Mouse (Mus musculus) gastrocnemius, postnatal 10 days (tissue): Measurements from ENCODE around the gene Galnt7. TPM values are rescaled to one million over a fixed set of nuclear protein-coding genes. Genes with fewer than 3 reads are reported as not detected.

Source experiments
- DNase-seq: peaks from one replicate; pipeline ENCODE4 v3.0.0; 2021; ENCODE audit warnings: mixed read lengths
- total RNA-seq, 2 experiments: library from RNA; stranded (reverse); gene quantifications; 2 replicates each; pipeline ENCODE4 v1.2.3; 2021

The Galnt7 gene
- total RNA-seq, 2 experiments from 2014 or later: 5.4 to 9.6 TPM

DNA sequence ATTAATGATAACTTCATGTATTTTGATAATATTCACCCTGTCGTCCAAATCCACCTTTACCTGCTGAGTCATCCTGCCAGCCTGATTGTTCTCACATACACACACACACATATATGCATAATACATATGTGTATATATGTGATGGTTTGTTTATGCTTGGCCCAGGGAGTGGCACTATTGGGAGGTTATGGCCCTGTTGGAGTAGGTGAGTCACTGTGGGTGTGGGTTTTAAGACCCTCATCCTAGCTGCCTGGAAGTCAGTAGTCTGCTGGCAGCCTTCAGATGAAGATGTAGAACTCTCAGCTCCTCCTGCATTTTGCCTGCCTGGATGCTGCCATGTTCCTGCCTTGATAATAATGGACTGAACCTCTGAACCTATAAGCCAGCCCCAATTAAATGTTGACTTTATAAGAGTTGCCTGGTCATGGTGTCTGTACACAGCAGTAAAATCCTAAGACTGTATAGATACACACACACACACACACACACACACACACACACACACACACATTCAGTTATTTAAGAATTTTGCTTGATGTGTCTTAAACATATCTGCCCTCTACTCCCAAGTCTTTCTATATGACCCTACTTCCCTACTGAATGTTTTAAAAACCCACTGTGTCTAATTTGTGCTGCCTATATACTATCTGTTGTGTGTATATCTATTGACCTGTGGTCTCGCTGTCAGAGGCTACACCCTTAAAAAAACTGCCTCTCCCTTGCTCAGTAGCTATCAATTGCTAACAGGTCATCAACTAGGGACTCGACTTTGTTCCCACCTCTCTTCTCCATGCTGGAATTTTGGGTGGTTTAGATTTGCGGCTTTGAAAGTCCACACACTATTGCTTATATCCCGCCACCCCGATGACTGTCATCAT lies 23.8 kb downstream of the Galnt7 start:
- no peak for DNase-seq

DNA sequence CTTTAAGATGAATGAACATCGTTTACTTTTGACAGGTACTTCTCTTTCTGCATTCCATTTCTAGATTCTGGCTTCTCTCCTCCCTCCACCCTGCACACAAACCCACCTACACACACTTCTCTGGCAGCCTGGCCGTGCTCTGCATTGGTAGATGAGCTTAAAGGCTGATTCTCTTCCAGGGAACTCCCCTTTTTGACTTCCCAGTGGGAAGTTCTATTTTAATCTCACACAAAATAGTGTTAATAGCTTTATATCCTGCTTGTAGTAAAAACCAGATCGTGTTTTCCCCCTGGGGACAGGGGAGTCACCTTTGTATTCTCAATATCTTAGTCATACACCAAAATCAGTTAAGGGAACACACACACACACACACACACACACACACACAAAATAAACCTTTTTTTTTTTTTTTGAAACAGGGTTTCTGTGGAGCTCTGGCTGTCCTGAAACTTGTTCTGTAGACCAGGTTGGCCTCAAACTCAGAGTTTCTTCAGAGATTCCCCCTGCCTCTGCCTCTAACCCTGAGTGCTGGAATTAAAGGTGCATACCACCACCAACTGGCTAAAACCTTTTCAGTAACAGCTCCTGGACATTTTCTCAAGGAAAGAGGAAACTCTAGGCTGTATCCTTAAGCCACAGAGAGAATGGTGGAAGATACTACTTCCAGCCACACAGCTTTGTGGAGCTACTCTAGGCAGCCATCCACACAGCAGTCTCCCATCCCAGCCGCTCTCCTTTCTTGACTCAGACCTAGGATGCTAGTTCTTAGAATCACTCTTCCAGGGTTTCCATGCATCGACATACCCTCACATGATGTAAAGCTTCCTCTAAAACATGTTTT lies 24.7 kb downstream of the Galnt7 start:
- no peak for DNase-seq

DNA sequence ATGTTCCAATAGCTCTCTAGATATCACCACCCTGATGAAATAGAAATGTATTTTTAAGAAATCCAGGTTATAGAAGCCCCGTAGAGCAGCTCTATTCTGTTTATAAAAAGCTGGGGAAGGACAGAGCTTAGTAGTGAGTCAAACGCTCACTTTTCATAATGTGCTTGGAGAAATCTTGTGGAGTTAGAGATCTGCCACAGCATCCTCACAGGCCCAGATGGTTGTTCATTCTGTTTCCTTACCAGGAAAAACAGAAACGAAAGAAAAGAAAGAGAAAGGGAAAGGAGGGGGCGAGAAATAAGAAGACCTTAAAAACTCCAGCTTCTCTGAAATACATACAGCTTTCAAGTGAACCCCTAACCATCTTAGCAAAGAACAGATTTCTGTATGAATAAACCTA lies 28.9 kb downstream of the Galnt7 start:
- DNase-seq: no peak

DNA sequence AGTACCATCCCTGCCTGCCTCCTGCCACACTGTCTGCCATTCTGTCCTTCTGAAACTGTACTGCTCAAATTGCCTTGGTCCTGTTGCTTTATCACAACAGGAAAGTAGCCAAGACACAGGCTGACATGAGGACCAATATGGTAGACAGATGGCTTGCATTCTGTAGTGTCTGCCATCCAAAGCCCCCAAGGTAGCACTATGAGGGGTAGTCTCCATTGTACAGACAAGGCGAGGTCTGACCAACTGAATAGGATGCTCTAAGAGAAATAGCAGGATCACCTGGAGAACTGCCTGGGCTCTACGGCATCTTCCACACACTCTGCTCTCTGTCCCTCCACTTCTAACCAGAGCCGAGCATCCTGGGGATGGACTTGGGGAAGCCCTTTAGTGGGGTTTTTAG lies 29.8 kb downstream of the Galnt7 start:
- DNase-seq: no peak

DNA sequence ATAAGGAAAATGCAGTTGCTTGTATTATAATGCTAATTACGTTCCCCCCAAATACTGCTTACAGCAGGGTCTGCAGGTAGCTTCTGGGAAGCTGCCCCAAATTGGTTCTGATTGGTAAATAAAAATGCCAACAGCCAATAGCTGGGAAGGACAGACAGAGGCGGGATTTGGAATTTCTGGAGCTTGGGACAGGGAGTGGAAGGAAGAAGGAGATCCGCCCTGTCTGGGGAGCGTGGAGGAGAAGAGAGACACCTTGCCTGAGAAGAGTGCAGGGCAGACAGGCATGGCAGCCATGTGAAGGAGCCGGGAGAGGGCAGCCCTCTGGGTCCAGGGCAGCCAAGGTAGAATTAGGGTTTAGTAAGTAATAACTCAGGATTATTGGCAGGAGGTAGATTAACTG lies 35.9 kb downstream of the Galnt7 start:
- no peak for DNase-seq

DNA sequence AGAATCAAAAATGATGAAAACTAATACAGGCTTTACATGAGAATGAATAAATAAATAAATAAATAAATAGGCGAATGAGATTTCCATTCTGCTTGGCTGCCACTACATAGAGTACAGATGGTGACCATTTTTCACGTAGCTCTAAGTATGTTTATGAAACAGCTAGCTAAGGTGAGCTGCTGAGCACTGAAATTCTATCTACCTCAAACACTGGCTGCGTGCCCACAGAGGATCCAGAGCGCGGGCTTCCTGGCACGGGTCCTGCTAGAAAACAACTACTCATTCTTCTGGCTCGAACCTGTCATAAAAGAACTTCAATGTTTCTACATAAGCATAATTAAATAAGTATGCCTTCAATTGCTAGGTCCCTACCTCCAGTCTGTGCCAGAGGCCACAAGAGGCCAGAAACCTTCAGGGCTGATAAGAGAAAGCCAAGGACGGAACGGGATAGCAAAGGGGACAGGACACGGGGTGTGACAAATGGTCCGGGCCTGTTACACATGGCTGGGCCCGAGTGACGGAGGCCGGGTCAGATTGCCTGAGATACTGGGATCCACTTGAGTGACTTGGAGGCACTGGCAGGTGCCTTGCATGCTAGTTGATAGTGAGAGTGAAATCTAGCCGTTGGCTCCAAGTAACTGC lies 37.7 kb downstream of the Galnt7 start:
- peak; percentile 28 for DNase-seq

DNA sequence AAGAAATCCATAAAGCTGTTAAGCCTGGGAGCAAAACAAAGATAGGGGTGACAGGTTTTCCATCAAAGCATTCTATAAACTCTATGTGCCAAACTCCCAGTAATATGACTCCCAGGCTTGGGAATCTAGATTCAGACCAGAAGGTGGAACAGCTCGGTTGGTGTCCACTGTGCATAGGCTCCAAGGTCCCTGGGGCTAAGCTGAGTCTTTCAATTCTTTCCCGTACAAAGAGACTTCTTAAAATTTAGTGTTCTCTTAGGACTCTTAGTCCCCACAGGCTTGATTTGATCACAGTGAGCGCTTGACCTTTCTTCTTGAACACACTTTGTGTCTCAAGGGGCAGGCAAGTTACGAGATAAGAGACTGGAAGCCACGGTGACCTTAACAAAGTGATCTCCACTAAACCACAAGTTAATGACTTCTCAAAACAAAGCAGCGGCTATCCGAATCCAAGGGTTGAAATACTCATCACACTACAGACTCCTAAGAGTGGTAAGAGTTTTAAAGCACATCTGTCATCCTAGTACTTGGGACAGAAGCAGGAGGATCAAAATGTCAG lies 41.3 kb downstream of the Galnt7 start:
- no peak for DNase-seq

DNA sequence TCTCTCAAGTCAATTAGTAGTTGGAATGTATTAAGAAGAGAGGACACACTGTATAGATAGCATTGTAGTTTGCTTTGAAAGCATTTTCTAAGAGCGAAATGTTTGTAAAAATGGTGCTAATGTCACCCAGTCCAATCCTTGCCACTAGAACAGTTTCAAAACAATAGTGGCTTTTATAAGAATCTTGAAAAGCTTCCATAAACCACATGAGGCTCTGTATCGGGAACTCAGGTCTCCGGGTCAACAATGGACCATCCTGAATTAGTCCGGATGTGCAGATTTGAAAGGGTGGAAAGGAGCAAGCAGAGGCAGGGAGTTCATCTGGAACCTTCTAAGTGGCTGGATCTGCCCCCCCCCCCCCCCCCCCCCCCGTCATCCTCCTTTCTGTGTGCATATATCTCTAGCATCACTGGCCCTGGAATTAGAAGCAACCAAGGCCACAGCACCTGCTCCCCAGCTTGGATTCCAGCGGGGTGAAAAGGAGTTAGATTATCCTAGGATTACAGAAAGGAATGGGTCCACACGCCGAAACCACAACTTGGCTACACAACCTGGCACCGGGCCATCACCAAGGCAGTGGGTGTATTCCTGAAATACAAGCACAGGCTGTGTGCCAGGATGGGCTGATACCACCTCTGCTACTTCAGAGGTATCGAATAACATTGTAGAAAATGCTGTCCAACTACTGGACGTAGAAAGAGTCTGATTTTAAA lies 42.0 kb downstream of the Galnt7 start:
- peak; percentile 67 for DNase-seq

DNA sequence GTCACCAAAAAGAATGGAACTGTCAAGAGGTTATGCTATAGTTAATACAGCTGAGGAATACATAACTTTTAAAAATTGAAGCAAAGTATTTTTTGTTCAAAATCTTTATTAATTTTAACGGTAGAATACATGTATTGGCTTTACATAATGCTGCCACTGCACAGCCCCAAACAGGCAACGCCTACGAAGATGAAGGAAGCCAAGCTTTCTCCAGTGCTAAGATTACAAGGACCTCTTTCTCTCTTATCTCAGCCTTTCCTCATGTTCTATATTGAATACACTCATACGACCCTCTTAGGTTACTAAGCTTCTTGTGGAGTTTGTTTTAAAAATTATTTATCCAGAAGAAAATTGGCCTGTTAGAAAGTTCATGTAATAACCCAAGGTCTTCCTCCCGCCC lies 50.3 kb downstream of the Galnt7 start:
- no peak for DNase-seq

DNA sequence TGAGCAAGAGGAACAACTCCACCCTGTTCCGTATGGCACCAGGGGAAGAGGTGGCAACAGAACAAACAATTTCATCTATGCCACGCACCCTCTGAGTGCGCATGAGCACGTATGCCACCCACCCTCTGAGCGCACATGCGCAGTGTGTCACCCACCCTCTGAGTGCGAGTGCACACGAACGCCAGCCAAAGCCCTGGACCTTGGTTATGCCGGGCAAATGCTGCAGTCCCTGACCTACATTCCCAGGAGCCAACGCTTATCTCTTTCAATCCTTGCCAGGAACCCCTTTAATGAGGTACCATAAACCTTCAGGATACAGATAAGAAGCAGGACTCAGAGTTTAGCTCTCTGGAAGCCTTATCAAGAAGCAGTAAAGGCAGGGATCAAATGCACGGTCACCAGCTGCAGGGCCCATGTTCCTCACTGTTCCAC lies 50.8 kb downstream of the Galnt7 start:
- no peak for DNase-seq

DNA sequence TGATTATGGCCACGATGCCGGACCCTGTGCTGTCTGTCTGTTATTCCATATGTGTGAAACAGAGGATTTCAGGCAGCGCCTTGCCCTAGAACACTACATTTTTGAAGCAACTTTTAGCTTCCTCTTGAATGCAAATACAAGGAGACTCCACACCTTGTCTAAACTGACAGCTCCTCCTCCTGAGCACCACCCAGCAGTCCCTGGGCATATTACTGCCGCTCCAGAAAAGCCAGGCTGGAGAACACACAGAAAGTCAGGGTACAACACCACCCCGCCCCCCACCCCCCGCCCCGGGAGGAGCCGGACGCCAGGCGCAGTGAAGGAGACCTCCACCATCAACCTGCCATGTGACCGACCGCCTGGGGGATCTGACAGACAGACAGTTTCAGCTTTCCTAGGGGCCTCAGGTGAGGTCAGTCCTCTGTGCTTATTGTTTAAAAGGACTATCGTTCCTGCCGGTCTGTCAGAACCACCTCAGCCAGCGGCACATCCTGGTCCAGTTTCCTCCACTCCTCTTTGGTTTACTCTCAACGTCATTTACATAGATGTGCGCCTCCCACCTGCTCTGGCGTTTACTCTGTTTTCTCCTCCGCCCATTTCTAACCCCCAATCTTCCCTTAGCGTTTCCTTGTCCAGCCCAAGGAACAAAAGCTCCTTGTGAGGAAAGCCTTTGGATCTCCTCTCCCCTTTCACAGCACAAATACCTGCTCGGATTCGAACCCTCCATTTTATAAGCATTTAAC lies 52.8 kb downstream of the Galnt7 start:
- no peak for DNase-seq

DNA sequence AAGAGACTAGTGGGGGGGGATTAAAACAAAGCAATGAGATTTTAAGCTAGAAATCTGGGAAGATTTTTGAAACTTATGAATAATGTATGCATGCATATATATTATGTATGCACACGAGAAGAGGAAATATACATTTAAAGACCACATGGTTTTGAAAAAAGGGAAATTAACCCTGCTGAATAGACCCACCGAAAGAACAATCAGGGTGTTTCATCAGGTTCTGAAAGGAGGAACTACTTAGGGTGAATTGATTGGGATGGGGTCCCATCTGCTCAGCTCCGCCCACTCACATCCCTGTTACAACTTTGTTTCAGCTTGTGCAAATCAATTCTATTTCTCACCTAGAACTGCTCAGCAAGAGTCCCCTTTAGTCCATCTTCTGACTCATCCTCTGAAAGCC lies 57.0 kb downstream of the Galnt7 start:
- DNase-seq: no peak

DNA sequence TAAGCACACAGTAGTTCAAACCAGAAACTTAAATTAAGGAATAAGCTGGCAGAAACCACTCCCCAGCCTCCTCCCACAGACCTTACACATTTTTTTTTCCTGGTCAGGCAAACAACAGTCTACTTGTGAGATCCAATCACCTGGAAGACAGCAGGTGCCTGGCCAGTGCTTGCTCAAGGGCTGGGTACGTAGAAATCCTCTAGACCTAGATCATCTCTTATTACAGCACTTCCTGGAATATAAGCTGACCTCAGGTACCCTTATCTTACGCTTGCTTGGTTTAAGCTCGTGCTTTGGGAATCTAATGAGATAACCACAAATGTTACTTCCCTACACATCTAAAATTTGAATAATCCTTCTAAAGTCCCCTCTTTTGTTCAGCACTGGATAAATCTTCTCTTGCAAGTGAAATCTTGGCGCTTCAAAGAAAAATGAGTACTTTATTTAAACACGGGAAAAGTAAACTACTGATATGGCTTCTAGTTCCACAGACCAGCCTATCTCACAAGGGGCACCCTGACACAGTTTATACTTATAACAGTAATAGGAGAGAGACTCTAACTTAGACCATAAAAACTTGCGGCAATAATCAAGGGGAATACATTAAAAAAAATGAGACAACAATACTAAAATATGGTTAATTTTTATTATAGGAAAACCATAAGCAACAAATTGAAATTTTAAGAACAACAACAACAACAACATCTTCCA lies 58.5 kb downstream of the Galnt7 start:
- DNase-seq: no peak

DNA sequence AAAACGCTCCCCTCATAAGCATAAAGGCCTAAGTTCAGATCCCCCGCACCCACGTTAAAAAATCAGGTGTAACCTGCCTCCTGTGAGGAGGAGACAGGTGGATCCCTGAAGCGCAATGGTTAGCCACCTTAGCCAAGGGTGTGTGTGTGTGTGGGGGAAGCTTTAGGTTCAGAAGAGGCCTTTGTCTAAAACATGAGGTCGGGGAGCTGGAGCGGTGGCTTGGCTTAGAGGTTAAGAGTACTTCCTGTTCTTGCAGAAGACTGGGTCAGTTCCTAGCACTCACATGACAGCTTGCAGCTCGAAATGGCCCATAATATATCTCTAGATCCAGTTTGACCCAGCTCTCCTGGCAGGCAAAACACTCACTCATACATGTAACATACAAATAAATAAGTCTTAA lies 60.2 kb downstream of the Galnt7 start:
- DNase-seq: no peak

DNA sequence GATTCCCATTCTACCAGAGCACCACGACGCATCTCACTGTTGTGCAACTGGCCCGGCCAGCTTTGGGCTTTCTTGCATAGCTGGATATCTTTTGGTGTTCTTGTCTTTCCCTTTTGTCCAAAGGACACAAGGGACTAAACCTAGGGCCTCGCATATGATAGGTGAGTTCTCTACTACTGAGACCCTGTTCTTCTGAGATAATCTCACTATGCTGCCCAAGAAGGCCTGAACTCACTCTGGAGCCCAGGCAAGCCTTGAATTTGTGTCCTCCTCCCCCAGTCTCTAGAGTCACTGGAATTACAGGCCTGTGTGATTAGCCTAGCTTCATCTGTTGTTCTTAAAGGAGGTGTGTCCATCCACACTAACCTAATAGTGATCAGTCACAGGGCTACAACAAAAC lies 61.2 kb downstream of the Galnt7 start:
- no peak for DNase-seq

DNA sequence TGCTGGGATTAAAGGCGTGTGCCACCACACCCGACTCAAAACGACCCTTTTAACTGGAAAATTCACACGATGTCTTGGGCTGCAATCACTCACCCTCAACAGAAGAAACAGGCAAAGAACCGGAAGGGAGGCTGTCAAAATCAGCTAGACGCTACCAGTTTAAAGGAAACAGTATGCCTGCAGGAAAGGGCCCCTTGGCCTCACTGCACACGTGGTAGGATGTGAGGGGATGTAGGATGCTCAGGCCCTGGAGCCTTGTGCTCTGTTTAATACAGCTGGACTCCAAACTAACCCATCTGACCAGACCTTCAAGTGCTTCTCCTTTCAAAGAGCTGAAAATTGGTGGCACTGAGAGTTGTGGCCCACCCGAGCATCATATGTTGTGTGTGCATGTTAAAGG lies 62.8 kb downstream of the Galnt7 start:
- no peak for DNase-seq

DNA sequence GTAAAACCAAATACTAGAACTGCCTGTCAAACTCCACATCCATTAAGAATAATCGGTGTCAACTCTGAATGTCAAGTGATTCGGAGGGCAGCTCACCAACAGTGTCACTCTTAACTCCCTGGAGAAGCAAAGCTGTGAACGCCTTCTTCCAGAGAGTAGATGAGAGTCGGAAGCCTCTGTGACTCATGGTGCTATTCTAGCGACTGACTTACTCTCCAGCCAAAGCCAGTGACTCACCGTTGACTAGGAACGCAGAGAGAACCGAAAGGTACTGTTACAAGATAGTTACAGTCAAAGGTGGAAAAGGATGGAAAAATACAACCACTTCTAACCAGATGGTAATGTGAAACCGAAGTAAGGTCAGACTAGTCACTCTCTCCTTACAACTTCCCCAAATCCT lies 63.7 kb downstream of the Galnt7 start:
- no peak for DNase-seq

DNA sequence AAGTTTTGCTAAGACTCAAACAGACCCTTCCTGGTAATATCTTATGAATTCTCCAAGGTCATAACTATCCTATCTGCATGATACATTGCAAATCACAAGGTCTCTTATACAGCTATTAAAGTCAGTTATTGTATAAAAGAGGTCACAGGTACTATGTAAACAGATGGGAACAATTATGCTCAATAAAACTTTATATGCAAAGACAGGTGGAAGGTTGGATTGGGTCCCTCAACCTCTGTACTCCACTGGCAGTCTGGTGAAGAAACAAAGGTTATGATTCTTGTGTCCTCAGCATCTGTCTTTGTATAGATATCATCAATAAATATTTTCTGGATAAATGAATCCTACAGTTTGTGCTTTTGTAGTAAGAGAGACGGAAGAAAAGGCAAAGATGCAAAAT lies 64.2 kb downstream of the Galnt7 start:
- no peak for DNase-seq

DNA sequence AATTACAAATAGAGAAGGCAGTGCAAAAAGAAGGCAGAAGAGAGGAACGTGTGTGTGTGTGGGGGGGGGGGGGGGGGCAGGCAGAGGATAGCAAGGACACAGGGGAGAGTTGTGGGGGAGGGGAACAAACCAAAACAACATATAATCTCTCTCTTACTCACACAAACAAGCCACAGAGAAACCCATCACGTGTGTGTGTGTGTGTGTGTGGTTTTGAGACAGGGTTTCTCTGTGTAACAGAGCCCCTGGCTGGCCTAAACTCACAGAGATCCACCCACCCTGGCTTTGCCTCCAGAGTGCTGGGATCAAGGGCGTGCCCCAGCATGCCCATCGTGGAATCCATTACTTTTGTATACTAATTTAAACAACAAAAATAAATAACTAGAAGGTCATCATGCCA lies 66.2 kb downstream of the Galnt7 start:
- DNase-seq: no peak

DNA sequence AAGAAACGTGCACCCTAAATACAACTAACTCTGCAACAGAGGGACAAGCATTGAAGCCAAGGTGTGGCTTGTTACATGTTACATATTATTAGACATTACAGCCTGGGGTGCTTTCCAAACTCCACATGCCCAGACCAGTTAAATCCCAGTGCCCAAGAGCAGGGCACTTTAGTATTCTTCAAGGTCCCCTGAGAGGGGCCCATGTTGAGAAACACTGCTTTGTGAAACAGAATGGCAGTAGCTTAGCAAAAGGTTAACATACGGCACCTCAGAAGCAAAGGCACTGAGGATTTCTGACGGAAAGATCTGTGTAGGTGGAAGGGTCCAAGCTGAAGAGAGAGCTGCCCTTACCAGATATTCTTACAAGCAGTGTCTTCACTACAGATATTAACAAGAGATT lies 67.0 kb downstream of the Galnt7 start:
- no peak for DNase-seq

DNA sequence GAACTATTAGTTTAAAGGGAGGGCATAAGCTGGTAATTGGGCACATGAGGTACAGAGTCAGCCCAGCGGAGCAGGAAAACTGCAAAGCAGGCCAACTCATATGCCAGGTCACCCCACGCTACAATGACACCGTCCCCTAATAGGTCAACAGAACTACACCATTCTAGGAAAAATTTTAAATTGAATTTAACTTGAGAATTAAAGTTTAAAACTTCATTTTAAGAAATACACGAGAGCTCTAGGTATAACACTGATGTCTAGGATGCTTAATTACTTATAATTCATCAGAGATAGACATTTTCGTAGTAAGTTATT lies 67.7 kb downstream of the Galnt7 start:
- no peak for DNase-seq
